Comparison of ENCODE assay signal across 14 mouse cellular contexts in the genomic region with DNA sequence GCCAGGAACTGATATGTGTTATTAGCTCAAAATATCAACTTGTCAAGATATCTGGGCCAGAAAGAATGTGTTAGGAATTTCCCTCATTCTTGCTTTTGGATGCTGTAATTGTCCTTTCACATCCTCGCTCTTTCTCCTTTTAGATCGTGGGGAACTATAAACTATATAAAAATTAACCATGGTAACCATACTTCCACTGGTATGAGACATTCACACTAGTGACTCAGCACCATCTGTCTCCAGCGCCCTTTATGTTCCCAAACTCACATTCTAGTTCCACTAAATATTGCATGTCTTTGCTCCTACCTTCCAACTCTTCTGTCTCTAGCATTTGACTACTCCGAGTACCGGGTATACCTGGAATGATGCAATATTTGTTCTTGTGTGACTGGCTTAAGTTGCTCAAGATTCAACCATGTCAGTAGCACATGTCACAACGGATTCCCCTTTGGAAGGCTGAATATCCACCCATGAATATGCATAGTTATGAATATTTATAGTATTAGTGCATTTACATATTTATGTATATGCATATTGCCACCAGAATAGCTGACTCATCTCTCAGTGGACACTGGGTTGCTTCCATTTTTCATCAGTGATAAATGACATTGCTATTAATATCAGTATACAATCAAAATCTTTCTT. TPM values are rescaled to one million over a fixed set of nuclear protein-coding genes. Genes with fewer than 3 reads are reported as not detected.
DNase-seq lines count a peak whose midpoint lies in the region; ATAC-seq lines count a peak whose summit lies in the region.
"Had no signal": no experiment of that assay in that cellular context is flagged by ENCODE, and none has a peak within 500 bp of the region (broad histone marks: within the 10 kb centered on the region; RNA-seq: fewer than 3 reads in every experiment).

No protein-coding gene starts in this region.

- no peak; the same call in 1 of the 2 replicates for ATAC-seq in midbrain, embryonic 13.5 days
- no peak for ATAC-seq in forebrain, embryonic 15.5 days (replicated peaks)
- ATAC-seq: CD4-positive, CD25-positive, alpha-beta regulatory T cell, adult 4 months had no signal

- H3K4me2 ChIP-seq in midbrain, embryonic 13.5 days (replicated peaks): no peak overlapping the region
- no peak overlapping the region for H3K4me2 ChIP-seq in forebrain, embryonic 15.5 days (replicated peaks)
- H3K4me2 ChIP-seq: embryonic facial prominence, embryonic 13.5 days had no signal

- WGBS in midbrain, embryonic 13.5 days: 77% methylated on average over 6 of the region's 6 CpGs
- WGBS in midbrain, embryonic 10.5 days: 90% methylated on average over 6 of the region's 6 CpGs
- WGBS in forebrain, embryonic 15.5 days: 72% methylated on average over 6 of the region's 6 CpGs
- WGBS in limb, embryonic 10.5 days: 92% methylated on average over 6 of the region's 6 CpGs

- DNase-seq in midbrain, embryonic 10.5 days (ENCODE audit: low spot score): no peak
- peak; percentile 58 for DNase-seq in layer of hippocampus, adult 9-11 months
- peak; percentile 74 for DNase-seq in right cerebral cortex, postnatal 25 days
- no peak for DNase-seq in embryo, embryonic 10 days (ENCODE audit: low spot score)
- no peak for DNase-seq in neural tube, embryonic 10.5 days (ENCODE audit: extremely low spot score, low spot score)
- no peak for DNase-seq in limb, embryonic 10.5 days (ENCODE audit: low spot score)
- DNase-seq: cerebellum, adult 2 months; heart, postnatal 10 days; kidney, adult 18-20 months had no signal

- peaks cover 34% of the 10 kb centered on the region for H3K4me1 ChIP-seq in midbrain, embryonic 13.5 days (replicated peaks)
- H3K4me1 ChIP-seq in midbrain, embryonic 10.5 days: peaks cover 8% of the 10 kb centered on the region; the same call in 1 of the 2 replicates
- peaks cover 36% of the 10 kb centered on the region for H3K4me1 ChIP-seq in forebrain, embryonic 15.5 days
- H3K4me1 ChIP-seq in limb, embryonic 10.5 days: no peaks in the 10 kb centered on the region
- H3K4me1 ChIP-seq: embryonic facial prominence, embryonic 13.5 days; megakaryocyte, embryonic 14.5 days had no signal

- no peaks in the 10 kb centered on the region for H3K27me3 ChIP-seq in midbrain, embryonic 13.5 days
- no peaks in the 10 kb centered on the region for H3K27me3 ChIP-seq in midbrain, embryonic 10.5 days (ENCODE audit: low read depth, poor library complexity, severe bottlenecking)
- no peaks in the 10 kb centered on the region for H3K27me3 ChIP-seq in forebrain, embryonic 15.5 days
- H3K27me3 ChIP-seq in limb, embryonic 10.5 days (ENCODE audit: low read depth, poor library complexity, severe bottlenecking): no peaks in the 10 kb centered on the region
- H3K27me3 ChIP-seq: embryonic facial prominence, embryonic 13.5 days; megakaryocyte, embryonic 14.5 days had no signal

- no peak overlapping the region for H3K4me3 ChIP-seq in midbrain, embryonic 13.5 days (replicated peaks)
- H3K4me3 ChIP-seq in midbrain, embryonic 10.5 days: no peak overlapping the region
- no peak overlapping the region for H3K4me3 ChIP-seq in forebrain, embryonic 15.5 days
- no peak overlapping the region for H3K4me3 ChIP-seq in limb, embryonic 10.5 days
- H3K4me3 ChIP-seq: embryonic facial prominence, embryonic 13.5 days; megakaryocyte, embryonic 14.5 days had no signal

- peak overlapping the region; percentile 45; the same call in 1 of the 2 replicates for H3K27ac ChIP-seq in midbrain, embryonic 13.5 days
- H3K27ac ChIP-seq in midbrain, embryonic 10.5 days (replicated peaks): no peak overlapping the region
- H3K27ac ChIP-seq in forebrain, embryonic 15.5 days (replicated peaks): peak overlapping the region; percentile 83
- H3K27ac ChIP-seq in limb, embryonic 10.5 days: no peak overlapping the region
- H3K27ac ChIP-seq: embryonic facial prominence, embryonic 13.5 days had no signal

- H3K9ac ChIP-seq in midbrain, embryonic 13.5 days (replicated peaks): no peak overlapping the region
- no peak overlapping the region for H3K9ac ChIP-seq in forebrain, embryonic 15.5 days (replicated peaks)
- H3K9ac ChIP-seq: embryonic facial prominence, embryonic 13.5 days had no signal

- H3K36me3 ChIP-seq in midbrain, embryonic 13.5 days: no peaks in the 10 kb centered on the region
- no peaks in the 10 kb centered on the region for H3K36me3 ChIP-seq in midbrain, embryonic 10.5 days
- H3K36me3 ChIP-seq in forebrain, embryonic 15.5 days: no peaks in the 10 kb centered on the region
- no peaks in the 10 kb centered on the region for H3K36me3 ChIP-seq in limb, embryonic 10.5 days
- H3K36me3 ChIP-seq: embryonic facial prominence, embryonic 13.5 days had no signal

- H3K9me3 ChIP-seq in midbrain, embryonic 13.5 days: no peaks in the 10 kb centered on the region
- H3K9me3 ChIP-seq in midbrain, embryonic 10.5 days (replicated peaks): no peaks in the 10 kb centered on the region
- H3K9me3 ChIP-seq in forebrain, embryonic 15.5 days: no peaks in the 10 kb centered on the region
- H3K9me3 ChIP-seq in limb, embryonic 10.5 days (replicated peaks): no peaks in the 10 kb centered on the region
- H3K9me3 ChIP-seq: embryonic facial prominence, embryonic 13.5 days had no signal

RNA-seq across cellular contexts. Expression of a gene that starts 51.7 kb away (rescaled TPM):
- 77.9 and 79.9 TPM in 2 replicates for polyA plus RNA-seq in midbrain, embryonic 13.5 days (2015; fragmentation: Nextera tagmentation; extraction: Ambion mirVana)
- polyA plus RNA-seq in midbrain, embryonic 10.5 days (2016; fragmentation: Nextera tagmentation; extraction: Ambion mirVana): 43.8 and 52.9 TPM in 2 replicates
- polyA plus RNA-seq in forebrain, embryonic 15.5 days (2015; fragmentation: Nextera tagmentation; extraction: Ambion mirVana): 100 and 106 TPM in 2 replicates
- polyA plus RNA-seq in limb, embryonic 10.5 days (2016; fragmentation: Nextera tagmentation; extraction: Ambion mirVana): 9.5 and 16.7 TPM in 2 replicates

Comparison
In these comparisons a context has a peak if more than half of its experiments do, and no peak if none do; other contexts are left out.
1. H3K27ac ChIP-seq: peak in midbrain, embryonic 13.5 days (single experiment) and forebrain, embryonic 15.5 days (single experiment); none in midbrain, embryonic 10.5 days (single experiment) and limb, embryonic 10.5 days (single experiment).
2. DNase-seq: peak in layer of hippocampus, adult 9-11 months (single experiment) and right cerebral cortex, postnatal 25 days (single experiment); none in midbrain, embryonic 10.5 days (single experiment), embryo, embryonic 10 days (single experiment), neural tube, embryonic 10.5 days (single experiment) and limb, embryonic 10.5 days (single experiment).